Mouse (Mus musculus) MEL (cell line): Measurements from ENCODE around the gene Cap1. TPM values are rescaled to one million over a fixed set of nuclear protein-coding genes. Genes with fewer than 3 reads are reported as not detected.

Experiments used
- DNase-seq: peaks from one replicate; pipeline ENCODE4 v3.0.0; 2011; ENCODE audit warnings: low read depth, low spot score
- H3K27ac ChIP-seq: 2 replicates; pipeline ENCODE4 v1.5.1; 2012; ENCODE audit warnings: low read depth, mild to moderate bottlenecking, control low read depth, low read length, moderate library complexity; ENCODE audit not compliant: control insufficient read depth
- H3K27me3 ChIP-seq, 2 experiments: fragments of 150-350 bp in 1 of 2; sonication (generic) in 1 of 2; 2 replicates each; pipeline ENCODE4 v1.6.1; 2012; ENCODE audit warnings: low read length in 2 of 2, mild to moderate bottlenecking in 2 of 2, improper control_type of control experiment in 1 of 2, moderate library complexity in 1 of 2; ENCODE audit not compliant: insufficient read depth in 2 of 2, control insufficient read depth in 1 of 2
- H3K36me3 ChIP-seq, 2 experiments: 2 replicates each; pipeline ENCODE4 v1.6.1; 2012 to 2014; ENCODE audit warnings: low read length in 2 of 2, improper control_type of control experiment in 1 of 2, inconsistent platforms in 1 of 2, mild to moderate bottlenecking in 1 of 2; ENCODE audit not compliant: insufficient read depth in 2 of 2, control insufficient read depth in 1 of 2
- H3K4me1 ChIP-seq, 2 experiments: fragments of 150-350 bp in 1 of 2; sonication (generic) in 1 of 2; 2 replicates each; pipeline ENCODE4 v1.6.1; 2012; ENCODE audit warnings: low read length in 2 of 2, improper control_type of control experiment in 1 of 2, mild to moderate bottlenecking in 1 of 2; ENCODE audit not compliant: insufficient read depth in 2 of 2, control insufficient read depth in 1 of 2
- H3K4me3 ChIP-seq, 2 experiments: fragments of 150-350 bp in 1 of 2; sonication (generic) in 1 of 2; 2 replicates each; pipeline ENCODE4 v1.5.1; 2012; ENCODE audit warnings: low read depth in 2 of 2, low read length in 2 of 2, mild to moderate bottlenecking in 2 of 2, moderate library complexity in 2 of 2, control low read depth in 1 of 2, improper control_type of control experiment in 1 of 2; ENCODE audit not compliant: control insufficient read depth in 1 of 2, insufficient read depth in 1 of 2
- H3K79me2 ChIP-seq: 2 replicates; pipeline ENCODE4 v1.6.1; 2012; ENCODE audit warnings: mild to moderate bottlenecking, low read length, moderate library complexity; ENCODE audit not compliant: control insufficient read depth, poor library complexity, insufficient read depth
- H3K9ac ChIP-seq: 2 replicates; pipeline ENCODE4 v1.6.1; 2012; ENCODE audit warnings: low read depth, mild to moderate bottlenecking, control low read depth, low read length, moderate library complexity; ENCODE audit not compliant: control insufficient read depth, poor library complexity, severe bottlenecking
- H3K9me3 ChIP-seq: fragments of 150-350 bp; sonication (generic); replicated peaks from 2 replicates; pipeline ENCODE4 v1.6.1; 2012; ENCODE audit warnings: mild to moderate bottlenecking, low read length, improper control_type of control experiment, moderate library complexity; ENCODE audit not compliant: insufficient read depth
- CHD2 ChIP-seq: IDR thresholded peaks from 2 replicates; pipeline ENCODE4 v1.6.1; 2011; ENCODE audit warnings: low read length, improper control_type of control experiment
- CTCF ChIP-seq, 3 experiments: IDR thresholded peaks in 2 of 3; conservative IDR thresholded peaks in 1 of 3; 2 replicates each; pipeline ENCODE4 v1.5.1; 2011 to 2012; ENCODE audit warnings: low read length in 3 of 3, low read depth in 2 of 3, mild to moderate bottlenecking in 2 of 3, improper control_type of control experiment in 1 of 3, inconsistent platforms in 1 of 3, mixed read lengths in 1 of 3, moderate library complexity in 1 of 3; ENCODE audit not compliant: control insufficient read depth in 1 of 3, insufficient read depth in 1 of 3, poor library complexity in 1 of 3, severe bottlenecking in 1 of 3
- EP300 ChIP-seq, 2 experiments: IDR thresholded peaks; 2 replicates each; pipeline ENCODE4 v1.6.1; 2011; ENCODE audit warnings: improper control_type of control experiment in 2 of 2, low read length in 2 of 2, low read depth in 1 of 2, mild to moderate bottlenecking in 1 of 2
- ETS1 ChIP-seq: IDR thresholded peaks from 2 replicates; pipeline ENCODE4 v1.6.1; 2012; ENCODE audit warnings: low read depth, mild to moderate bottlenecking, inconsistent platforms, low read length, improper control_type of control experiment, moderate library complexity
- GABPA ChIP-seq: IDR thresholded peaks from 2 replicates; pipeline ENCODE4 v1.6.1; 2012; ENCODE audit warnings: low read depth, mild to moderate bottlenecking, inconsistent platforms, low read length, improper control_type of control experiment, moderate library complexity
- HCFC1 ChIP-seq: IDR thresholded peaks from 2 replicates; pipeline ENCODE4 v1.6.1; 2012; ENCODE audit warnings: low read depth, mild to moderate bottlenecking, inconsistent platforms, low read length, improper control_type of control experiment, moderate library complexity
- KAT2A ChIP-seq: conservative IDR thresholded peaks from 2 replicates; pipeline ENCODE4 v1.6.1; 2012; ENCODE audit warnings: low read depth, low read length, improper control_type of control experiment, inconsistent platforms
- MAX ChIP-seq: IDR thresholded peaks from 2 replicates; pipeline ENCODE4 v1.6.1; 2011; ENCODE audit warnings: low read length, improper control_type of control experiment
- MEF2A ChIP-seq: IDR thresholded peaks from 2 replicates; pipeline ENCODE4 v1.6.1; 2014; ENCODE audit warnings: low read depth, mild to moderate bottlenecking, inconsistent platforms, low read length, improper control_type of control experiment; ENCODE audit not compliant: poor library complexity, insufficient replicate concordance, severe bottlenecking; ENCODE audit errors: extremely low read depth
- MYC ChIP-seq: IDR thresholded peaks from 2 replicates; pipeline ENCODE4 v1.6.1; 2011; ENCODE audit warnings: low read depth, mild to moderate bottlenecking, low read length, improper control_type of control experiment, moderate library complexity
- NELFE ChIP-seq: IDR thresholded peaks from 2 replicates; pipeline ENCODE4 v1.6.1; 2011; ENCODE audit warnings: low read depth, low read length, improper control_type of control experiment
- POLR2AphosphoS2 ChIP-seq: IDR thresholded peaks from 2 replicates; pipeline ENCODE4 v1.6.1; 2011; ENCODE audit warnings: low read length, improper control_type of control experiment
- RCOR1 ChIP-seq: IDR thresholded peaks from 2 replicates; pipeline ENCODE4 v1.6.1; 2012; ENCODE audit warnings: low read depth, mild to moderate bottlenecking, inconsistent platforms, low read length, improper control_type of control experiment
- SMC3 ChIP-seq: IDR thresholded peaks from 2 replicates; pipeline ENCODE4 v1.6.1; 2011; ENCODE audit warnings: low read depth, low read length, improper control_type of control experiment
- TAL1 ChIP-seq: IDR thresholded peaks from 2 replicates; pipeline ENCODE4 v1.6.1; 2012; ENCODE audit warnings: mild to moderate bottlenecking, inconsistent platforms, low read length, moderate library complexity, mixed read lengths
- TCF12 ChIP-seq: IDR thresholded peaks from 2 replicates; pipeline ENCODE4 v1.6.1; 2014; ENCODE audit warnings: low read depth, mild to moderate bottlenecking, inconsistent platforms, low read length, improper control_type of control experiment, moderate library complexity
- USF1 ChIP-seq: IDR thresholded peaks from 2 replicates; pipeline ENCODE4 v1.6.1; 2014; ENCODE audit warnings: low read depth, mild to moderate bottlenecking, inconsistent platforms, low read length, improper control_type of control experiment, moderate library complexity
- ZMIZ1 ChIP-seq: IDR thresholded peaks from 2 replicates; pipeline ENCODE4 v1.6.1; 2012; ENCODE audit warnings: low read depth, mild to moderate bottlenecking, inconsistent platforms, low read length, improper control_type of control experiment, moderate library complexity
- ZNF384 ChIP-seq: IDR thresholded peaks from 2 replicates; pipeline ENCODE4 v1.6.1; 2012; ENCODE audit warnings: low read depth, mild to moderate bottlenecking, inconsistent platforms, low read length, improper control_type of control experiment
- polyA plus RNA-seq, 2 experiments: library from polyadenylated mRNA; stranded (reverse) in 1 of 2; unstranded in 1 of 2; fragments of >175 nt in 1 of 2; fragments of >200 nt in 1 of 2; gene quantifications; 2 replicates each; pipeline versions ENCODE4 v1.2.1 to v1.2.4; 2012; ENCODE audit warnings: low replicate concordance in 2 of 2, low read depth in 1 of 2; ENCODE audit not compliant: insufficient read length in 2 of 2, insufficient read depth in 1 of 2, missing spikeins in 1 of 2
- total RNA-seq: library from RNA; depleted of rRNA; stranded (reverse); fragments of 300-350 nt; gene quantifications from 2 replicates; pipeline ENCODE4 v1.2.3, GENCODE M21; 2012

Cap1 gene
- total and polyA plus RNA-seq, 3 experiments: 68.3 to 134 TPM; not detected in 1

DNA sequence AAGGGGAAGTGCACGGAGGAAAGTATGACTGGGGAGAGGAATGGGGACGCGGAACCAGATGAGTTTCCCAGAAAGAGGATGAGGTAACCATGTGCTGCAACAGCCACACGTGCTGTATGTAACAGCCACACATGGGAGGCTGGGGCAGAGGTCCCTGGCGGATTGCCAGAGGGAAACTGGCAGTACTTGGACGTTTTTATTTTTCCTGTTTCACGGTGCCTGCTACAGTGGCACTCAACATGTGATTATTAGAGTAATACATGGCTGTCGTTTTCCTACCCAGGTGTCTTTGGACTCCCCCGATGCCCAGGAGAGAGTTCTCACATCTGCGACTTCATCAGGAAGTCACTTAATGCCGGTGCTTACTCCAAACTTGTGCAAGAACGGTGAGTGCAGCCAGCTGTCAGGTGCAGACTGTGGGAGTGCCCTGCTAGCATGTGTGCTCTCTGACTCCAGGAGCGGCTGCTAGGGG, 37.7 kb downstream of the Cap1 start:
- H3K4me1 ChIP-seq: no peaks in the 10 kb centered on the region
- peaks cover 0 to 4% of the 10 kb centered on the region in 2 experiments; a peak in 2 of 4 replicates for H3K36me3 ChIP-seq
- no peak overlapping the region for H3K9ac ChIP-seq
- no peak for TF ChIP-seq NELFE
- no peak for DNase-seq
- no peaks in the 10 kb centered on the region for H3K79me2 ChIP-seq
- no peak overlapping the region for H3K4me3 ChIP-seq
- no peaks in the 10 kb centered on the region for H3K9me3 ChIP-seq
- no peaks in the 10 kb centered on the region for H3K27me3 ChIP-seq
- H3K27ac ChIP-seq: no peak overlapping the region

DNA sequence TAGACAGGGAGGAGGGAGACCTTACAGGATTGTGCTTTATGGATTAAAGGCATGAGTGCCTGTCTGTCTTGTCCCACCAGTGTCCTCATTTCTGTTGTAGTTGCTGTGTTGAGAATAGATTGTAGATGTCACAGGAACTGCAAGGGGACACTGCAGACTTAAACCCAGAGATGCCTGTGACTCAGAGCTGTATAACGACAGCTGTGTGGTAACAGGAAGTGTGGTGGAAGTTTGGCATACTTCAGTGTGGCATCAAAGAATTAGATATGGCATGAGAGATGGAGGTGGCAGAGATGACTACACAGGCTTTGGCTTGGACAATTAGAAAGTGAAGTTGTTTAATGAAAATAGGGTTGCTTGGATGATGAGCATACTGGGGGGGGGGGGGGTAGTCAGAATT, 47.4 kb downstream of the Cap1 start:
- no peak overlapping the region for H3K9ac ChIP-seq
- no peaks in the 10 kb centered on the region for H3K9me3 ChIP-seq
- H3K79me2 ChIP-seq: peaks cover 5% of the 10 kb centered on the region
- no peak overlapping the region for H3K4me3 ChIP-seq
- no peak overlapping the region for H3K27ac ChIP-seq
- peaks cover 0 to 10% of the 10 kb centered on the region in 2 experiments; a peak in 2 of 4 replicates for H3K36me3 ChIP-seq
- H3K4me1 ChIP-seq: peaks cover 0 to 14% of the 10 kb centered on the region in 2 experiments; a peak in 2 of 4 replicates
- TF ChIP-seq RCOR1: no peak
- no peak for TF ChIP-seq TAL1
- no peak for TF ChIP-seq MYC
- TF ChIP-seq MEF2A: no peak
- TF ChIP-seq HCFC1: no peak
- no peak for TF ChIP-seq GABPA
- no peak for TF ChIP-seq CTCF (IDR thresholded peaks at IDR 0.05 in 2 of 3, conservative IDR thresholded peaks at IDR 0.05 in 1 of 3; ENCODE audit: control insufficient read depth in 1 of 3, insufficient read depth in 1 of 3, low read depth in 2 of 3, low read length in 3 of 3, poor library complexity in 1 of 3, severe bottlenecking in 1 of 3)
- no peak for TF ChIP-seq POLR2AphosphoS2
- TF ChIP-seq NELFE: no peak
- TF ChIP-seq KAT2A: no peak
- no peak for TF ChIP-seq TCF12
- no peak for TF ChIP-seq EP300 (IDR thresholded peaks at IDR 0.05; ENCODE audit: low read depth in 1 of 2, low read length in 2 of 2)
- no peak for TF ChIP-seq SMC3
- TF ChIP-seq USF1: no peak
- TF ChIP-seq ZMIZ1: no peak
- no peak for TF ChIP-seq CHD2
- TF ChIP-seq MAX: no peak
- TF ChIP-seq ETS1: no peak
- no peak for TF ChIP-seq ZNF384
- TF ChIP-seq, all 39 proteins: peak for 0
- no peak for DNase-seq
- no peaks in the 10 kb centered on the region for H3K27me3 ChIP-seq
